Mouse (Mus musculus): ENCODE results near the gene Jph4. TPM values are rescaled to one million over a fixed set of nuclear protein-coding genes. Genes with fewer than 3 reads are reported as not detected.

The Jph4 gene
- polyA plus RNA-seq (2014; fragmentation: Nextera tagmentation; extraction: Ambion mirVana), result 2.2 and 2.8 TPM in 2 replicates

DNA sequence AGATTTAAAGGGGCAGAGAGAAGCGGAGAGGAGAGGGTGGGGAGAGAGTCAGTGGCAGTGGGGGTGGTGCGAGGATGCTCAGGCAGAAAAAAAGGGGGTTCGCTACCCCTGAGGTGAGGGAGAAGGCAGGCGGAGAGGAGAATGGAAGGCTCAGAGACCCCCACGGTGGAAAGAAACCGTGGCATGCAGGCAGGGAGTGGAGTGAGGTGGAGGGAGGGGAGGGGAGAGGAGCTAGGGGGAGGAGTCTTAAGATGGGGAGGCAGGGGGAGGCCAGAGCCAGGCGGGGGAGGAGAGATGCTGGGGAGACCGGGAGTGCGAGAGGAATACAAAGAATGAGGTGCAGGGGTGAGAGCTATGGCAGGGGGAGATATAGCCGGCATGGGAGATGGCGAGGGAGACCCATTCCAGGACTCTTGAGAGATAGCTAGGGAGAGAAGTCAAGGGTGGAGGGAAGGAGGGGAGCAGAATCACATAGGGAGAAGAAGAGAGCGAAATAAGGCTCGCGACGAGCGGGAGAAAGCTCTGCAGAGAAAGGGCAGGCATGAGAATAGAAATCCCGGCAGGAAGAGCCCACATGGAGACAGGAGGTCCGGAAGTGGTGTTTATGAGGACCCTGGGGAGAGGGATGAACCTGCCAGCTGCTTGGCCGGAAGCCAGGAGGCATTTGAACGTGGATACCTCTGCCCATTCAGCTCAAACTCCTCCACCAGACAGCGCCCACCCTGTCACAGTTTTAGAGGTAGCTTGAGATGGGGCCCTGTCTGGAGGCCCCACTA lies at the start of gene Jph4:
Gene Jph4, minus strand, starts transcription at position 511 of the 776 bp plus-strand sequence.
- no peak within 1 kb of the TSS for H3K27ac ChIP-seq (ENCODE audit: low read depth, low read length)
- peaks cover 34% of the 10 kb centered on the region for H3K27me3 ChIP-seq (ENCODE audit: control insufficient read depth, insufficient read depth, low read length)
- H3K4me3 ChIP-seq (ENCODE audit: low read depth, low read length), result peak within 1 kb of the TSS; percentile 60
- ATAC-seq (ENCODE audit: low FRiP score) (peak; percentile 14; the same call in 1 of the 2 replicates), DNase-seq (ENCODE audit: low spot score, missing footprints) (peak; percentile 93)
- H3K9ac ChIP-seq (ENCODE audit: low read length), result peak within 1 kb of the TSS; percentile 69
- WGBS, result 5% methylated on average over 21 of the region's 21 CpGs
- peak within 1 kb of the TSS; percentile 100 for H3K4me2 ChIP-seq
- H3K4me1 ChIP-seq (ENCODE audit: control insufficient read depth, insufficient read depth, low read length), result peaks cover 13% of the 10 kb centered on the region
- H3K36me3 ChIP-seq (ENCODE audit: control insufficient read depth, insufficient read depth, low read length), result no peaks in the 10 kb centered on the region
- no peaks in the 10 kb centered on the region for H3K9me3 ChIP-seq (ENCODE audit: control insufficient read depth, low read length)

- H3K36me3 ChIP-seq (ENCODE audit: control insufficient read depth, insufficient read depth, low read length), result no peaks in the 10 kb centered on the region
- no peak overlapping the region for H3K9ac ChIP-seq (ENCODE audit: low read length)
- no peak overlapping the region for H3K4me3 ChIP-seq (ENCODE audit: low read depth, low read length)
- H3K4me2 ChIP-seq, result no peak overlapping the region
- H3K4me1 ChIP-seq (ENCODE audit: control insufficient read depth, insufficient read depth, low read length), result 0 out of 2 replicates have a peak, but pooled peaks cover 2% of the 10 kb centered on the region
- DNase-seq (ENCODE audit: low spot score, missing footprints) (no peak), ATAC-seq (ENCODE audit: low FRiP score) (no peak)
- no peaks in the 10 kb centered on the region for H3K27me3 ChIP-seq (ENCODE audit: control insufficient read depth, insufficient read depth, low read length)
- H3K27ac ChIP-seq (ENCODE audit: low read depth, low read length), result no peak overlapping the region
- 82% methylated on average over 5 of the region's 5 CpGs for WGBS
- no peaks in the 10 kb centered on the region for H3K9me3 ChIP-seq (ENCODE audit: control insufficient read depth, low read length)
These were observed 47.6 kb upstream of the Jph4 start for GRCm38 (mm10) chr14:55164172-55164806.

DNA sequence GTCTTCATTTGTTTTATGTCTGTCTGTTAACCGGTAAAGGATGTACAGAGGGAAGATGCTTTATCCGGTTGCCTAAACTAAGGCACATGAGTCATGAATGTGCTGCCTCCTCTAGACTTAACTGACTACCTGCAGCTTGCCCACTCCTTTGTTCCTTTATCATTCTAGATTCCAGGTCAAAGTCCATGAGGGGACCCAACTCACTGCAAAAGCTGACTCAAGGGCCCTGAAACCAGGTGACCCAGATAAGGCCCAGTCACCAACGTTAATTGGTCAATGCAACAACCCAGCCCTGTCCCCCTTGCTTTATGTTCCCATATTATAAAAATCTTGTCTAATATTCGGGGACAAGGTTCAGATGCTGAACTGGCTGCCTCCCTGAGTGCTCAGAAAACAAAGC lies 45.4 kb upstream of the Jph4 start:
- 82% methylated on average over 4 of the region's 4 CpGs for WGBS
- ATAC-seq (ENCODE audit: low FRiP score), result no peak
- Histone ChIP-seq H3K4me3 (ENCODE audit: low read depth, low read length) (no peak overlapping the region), H3K4me2 (no peak overlapping the region), H3K27ac (ENCODE audit: low read depth, low read length) (no peak overlapping the region), H3K4me1 (ENCODE audit: control insufficient read depth, insufficient read depth, low read length) (no peaks in the 10 kb centered on the region), H3K9ac (ENCODE audit: low read length) (no peak overlapping the region), H3K36me3 (ENCODE audit: control insufficient read depth, insufficient read depth, low read length) (no peaks in the 10 kb centered on the region), H3K9me3 (ENCODE audit: control insufficient read depth, low read length) (no peaks in the 10 kb centered on the region), H3K27me3 (ENCODE audit: control insufficient read depth, insufficient read depth, low read length) (no peaks in the 10 kb centered on the region)
- no peak for DNase-seq (ENCODE audit: low spot score, missing footprints)

- Histone ChIP-seq H3K4me1 (ENCODE audit: control insufficient read depth, insufficient read depth, low read length) (no peaks in the 10 kb centered on the region), H3K4me3 (ENCODE audit: low read depth, low read length) (no peak overlapping the region), H3K9me3 (ENCODE audit: control insufficient read depth, low read length) (no peaks in the 10 kb centered on the region), H3K27ac (ENCODE audit: low read depth, low read length) (no peak overlapping the region), H3K9ac (ENCODE audit: low read length) (no peak overlapping the region), H3K36me3 (ENCODE audit: control insufficient read depth, insufficient read depth, low read length) (no peaks in the 10 kb centered on the region), H3K4me2 (peak overlapping the region; percentile 32; the same call in 1 of the 2 replicates), H3K27me3 (ENCODE audit: control insufficient read depth, insufficient read depth, low read length) (no peaks in the 10 kb centered on the region)
- DNase-seq (ENCODE audit: low spot score, missing footprints) (peak; percentile 98), ATAC-seq (ENCODE audit: low FRiP score) (peak; percentile 65; the same call in 1 of the 2 replicates)
- 32% methylated on average over 14 of the region's 14 CpGs for WGBS
These were observed 44.4 kb upstream of the Jph4 start for GRCm38 (mm10) chr14:55161098-55161634.

- ATAC-seq (ENCODE audit: low FRiP score), result no peak
These were observed 43.7 kb upstream of the Jph4 start for GRCm38 (mm10) chr14:55160251-55161071.

GRCm38 (mm10) chr14:55157322-55158065 lies 40.8 kb upstream of the Jph4 start:
- DNase-seq (ENCODE audit: low spot score, missing footprints), result no peak
- WGBS, result 78% methylated on average over 12 of the region's 12 CpGs
- H3K4me2 ChIP-seq, result no peak overlapping the region
- ATAC-seq (ENCODE audit: low FRiP score), result no peak
- no peak overlapping the region for H3K4me3 ChIP-seq (ENCODE audit: low read depth, low read length)
- H3K36me3 ChIP-seq (ENCODE audit: control insufficient read depth, insufficient read depth, low read length), result no peaks in the 10 kb centered on the region
- no peaks in the 10 kb centered on the region for H3K9me3 ChIP-seq (ENCODE audit: control insufficient read depth, low read length)
- no peaks in the 10 kb centered on the region for H3K27me3 ChIP-seq (ENCODE audit: control insufficient read depth, insufficient read depth, low read length)
- no peak overlapping the region for H3K9ac ChIP-seq (ENCODE audit: low read length)
- no peaks in the 10 kb centered on the region; the same call in 1 of the 2 replicates for H3K4me1 ChIP-seq (ENCODE audit: control insufficient read depth, insufficient read depth, low read length)
- H3K27ac ChIP-seq (ENCODE audit: low read depth, low read length), result no peak overlapping the region

More at GRCm38 (mm10) chr14:55160251-55161071, 43.7 kb upstream of the Jph4 start:
- no peak overlapping the region for H3K4me3 ChIP-seq (ENCODE audit: low read depth, low read length)
- WGBS, result 77% methylated on average over 7 of the region's 10 CpGs
- DNase-seq (ENCODE audit: low spot score, missing footprints), result no peak
- H3K4me2 ChIP-seq, result no peak overlapping the region
- no peak overlapping the region for H3K9ac ChIP-seq (ENCODE audit: low read length)
- no peak overlapping the region for H3K27ac ChIP-seq (ENCODE audit: low read depth, low read length)
- H3K4me1 ChIP-seq (ENCODE audit: control insufficient read depth, insufficient read depth, low read length), result no peaks in the 10 kb centered on the region
- H3K27me3 ChIP-seq (ENCODE audit: control insufficient read depth, insufficient read depth, low read length), result no peaks in the 10 kb centered on the region
- no peaks in the 10 kb centered on the region for H3K9me3 ChIP-seq (ENCODE audit: control insufficient read depth, low read length)
- H3K36me3 ChIP-seq (ENCODE audit: control insufficient read depth, insufficient read depth, low read length), result no peaks in the 10 kb centered on the region

- H3K9me3 ChIP-seq (ENCODE audit: control insufficient read depth, low read length), result no peaks in the 10 kb centered on the region
- no peaks in the 10 kb centered on the region for H3K27me3 ChIP-seq (ENCODE audit: control insufficient read depth, insufficient read depth, low read length)
- no peak overlapping the region for H3K4me2 ChIP-seq
- no peak overlapping the region for H3K9ac ChIP-seq (ENCODE audit: low read length)
- WGBS, result 90% methylated on average over 16 of the region's 16 CpGs
- peaks cover 2% of the 10 kb centered on the region; the same call in 1 of the 2 replicates for H3K4me1 ChIP-seq (ENCODE audit: control insufficient read depth, insufficient read depth, low read length)
- ATAC-seq (ENCODE audit: low FRiP score), result no peak
- H3K4me3 ChIP-seq (ENCODE audit: low read depth, low read length), result no peak overlapping the region
- no peak overlapping the region for H3K27ac ChIP-seq (ENCODE audit: low read depth, low read length)
- no peak for DNase-seq (ENCODE audit: low spot score, missing footprints)
- no peaks in the 10 kb centered on the region for H3K36me3 ChIP-seq (ENCODE audit: control insufficient read depth, insufficient read depth, low read length)
These were observed 36.3 kb upstream of the Jph4 start for GRCm38 (mm10) chr14:55152951-55153481.

DNA sequence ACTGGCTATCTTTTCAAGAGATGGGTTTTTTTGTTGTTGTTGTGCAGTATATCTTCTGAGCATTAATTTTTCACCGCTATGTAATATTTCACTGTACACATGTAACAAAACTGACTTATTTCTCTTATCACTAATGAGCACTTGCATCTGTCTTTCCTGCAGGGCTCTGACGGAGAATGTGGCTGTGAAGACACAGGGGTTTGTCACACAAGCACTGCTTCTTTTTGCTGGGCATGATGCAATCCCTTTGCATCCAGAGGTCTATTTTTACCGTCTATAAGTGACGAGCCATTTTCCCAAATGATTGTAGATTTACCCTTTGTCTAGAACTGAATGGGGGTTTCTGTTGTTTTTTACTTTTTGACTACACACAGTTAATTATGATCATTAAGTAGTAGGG lies 35.4 kb upstream of the Jph4 start:
- Histone ChIP-seq H3K4me2 (no peak overlapping the region), H3K36me3 (ENCODE audit: control insufficient read depth, insufficient read depth, low read length) (no peaks in the 10 kb centered on the region), H3K27me3 (ENCODE audit: control insufficient read depth, insufficient read depth, low read length) (no peaks in the 10 kb centered on the region), H3K9me3 (ENCODE audit: control insufficient read depth, low read length) (no peaks in the 10 kb centered on the region), H3K4me1 (ENCODE audit: control insufficient read depth, insufficient read depth, low read length) (peaks cover 2% of the 10 kb centered on the region; the same call in 1 of the 2 replicates), H3K27ac (ENCODE audit: low read depth, low read length) (no peak overlapping the region), H3K4me3 (ENCODE audit: low read depth, low read length) (no peak overlapping the region), H3K9ac (ENCODE audit: low read length) (no peak overlapping the region)
- no peak for DNase-seq (ENCODE audit: low spot score, missing footprints)
- WGBS, result 94% methylated on average over 4 of the region's 4 CpGs
- no peak for ATAC-seq (ENCODE audit: low FRiP score)

Data from midbrain, embryonic 11.5 days (tissue).